24 mouse cellular contexts compared by ENCODE assay signal in the genomic region with DNA sequence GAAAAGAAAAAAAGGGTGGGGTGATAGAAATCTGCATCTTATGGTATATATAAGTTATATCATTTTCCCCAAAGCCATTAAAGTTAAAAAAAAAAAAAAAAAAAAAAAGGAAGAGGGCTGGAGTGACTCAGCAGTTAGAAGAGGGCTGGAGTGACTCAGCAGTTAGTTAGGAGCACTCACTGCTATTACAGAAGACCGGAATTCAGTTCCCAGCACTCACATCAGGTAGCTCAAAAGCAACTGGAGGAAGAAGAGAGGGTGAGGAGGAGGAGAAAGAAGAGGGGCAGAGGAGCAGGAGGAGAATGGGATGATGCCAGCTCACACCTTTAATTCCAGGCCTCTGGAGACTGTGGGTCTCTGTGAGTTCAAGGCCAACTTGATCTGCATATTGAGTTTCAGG. TPM values are rescaled to one million over a fixed set of nuclear protein-coding genes. Genes with fewer than 3 reads are reported as not detected.
DNase-seq lines count a peak whose midpoint lies in the region; ATAC-seq and TF ChIP-seq lines count a peak whose summit lies in the region.
"Had no signal": no experiment of that assay in that cellular context is flagged by ENCODE, and none has a peak within 500 bp of the region (broad histone marks: within the 10 kb centered on the region; RNA-seq: fewer than 3 reads in every experiment).

No protein-coding gene starts in this region.

- no peak for TF ChIP-seq POLR2A in cerebellum, adult 2 months (IDR thresholded peaks at IDR 0.05; ENCODE audit: borderline replicate concordance, insufficient read depth, low read length)

- H3K4me1 ChIP-seq in cerebellum, adult 2 months (ENCODE audit: control insufficient read depth, insufficient read depth, low read length) = peaks cover 25% of the 10 kb centered on the region
- H3K4me1 ChIP-seq in G1E (ENCODE audit: insufficient read depth, low read depth, low read length) = peaks cover 42% of the 10 kb centered on the region
- peaks cover 6% of the 10 kb centered on the region for H3K4me1 ChIP-seq in embryonic facial prominence, embryonic 10.5 days
- H3K4me1 ChIP-seq: neural tube, embryonic 13.5 days had no signal

- 90% methylated on average over 1 of the region's 1 CpGs for WGBS in cerebellum, adult 2 months
- 83% methylated on average over 1 of the region's 1 CpGs for WGBS in embryonic facial prominence, embryonic 10.5 days

- peak; percentile 49; the same call in 1 of the 2 replicates for ATAC-seq in G1E (ENCODE audit: extremely low read depth, insufficient number of reproducible peaks, low FRiP score, poor library complexity, severe bottlenecking)
- ATAC-seq: forebrain, embryonic 13.5 days had no signal

- no peak overlapping the region for H3K4me3 ChIP-seq in cerebellum, adult 2 months (replicated peaks; ENCODE audit: insufficient read depth, low read depth, low read length)
- H3K4me3 ChIP-seq in G1E (ENCODE audit: low read depth, low read length) = no peak overlapping the region
- H3K4me3 ChIP-seq in embryonic facial prominence, embryonic 10.5 days = no peak overlapping the region
- H3K4me3 ChIP-seq: embryonic facial prominence, embryonic 15.5 days; forebrain, embryonic 13.5 days; neural tube, embryonic 13.5 days had no signal

- TF ChIP-seq CTCF in cerebellum, adult 2 months (IDR thresholded peaks at IDR 0.05; ENCODE audit: borderline replicate concordance, insufficient read depth, low read depth, low read length) = no peak
- no peak for TF ChIP-seq CTCF in G1E (IDR thresholded peaks at IDR 0.05; ENCODE audit: low read depth, low read length)

- 0 out of 2 replicates have a peak overlapping the region, but pooled peaks have one; percentile 69 for H3K27ac ChIP-seq in cerebellum, adult 2 months (ENCODE audit: insufficient read depth, low read length)
- H3K27ac ChIP-seq in embryonic facial prominence, embryonic 10.5 days (replicated peaks) = no peak overlapping the region
- H3K27ac ChIP-seq: embryonic facial prominence, embryonic 15.5 days; forebrain, embryonic 13.5 days; neural tube, embryonic 13.5 days had no signal

- H3K36me3 ChIP-seq in G1E (replicated peaks) = no peaks in the 10 kb centered on the region
- H3K36me3 ChIP-seq in embryonic facial prominence, embryonic 10.5 days (replicated peaks) = no peaks in the 10 kb centered on the region
- H3K36me3 ChIP-seq: embryonic facial prominence, embryonic 15.5 days; neural tube, embryonic 13.5 days had no signal

- no peaks in the 10 kb centered on the region for H3K27me3 ChIP-seq in cerebellum, adult 2 months (ENCODE audit: control insufficient read depth, insufficient read depth, low read length)
- H3K27me3 ChIP-seq in G1E (ENCODE audit: insufficient read depth, low read length) = peaks cover 3% of the 10 kb centered on the region; the same call in 1 of the 2 replicates
- peaks cover 31% of the 10 kb centered on the region for H3K27me3 ChIP-seq in embryonic facial prominence, embryonic 10.5 days (replicated peaks; ENCODE audit: low read depth, poor library complexity, severe bottlenecking)
- H3K27me3 ChIP-seq: embryonic facial prominence, embryonic 15.5 days had no signal

- no peak for DNase-seq in cerebellum, adult 2 months
- DNase-seq in cerebellum, adult 11-12 months = no peak
- DNase-seq in 3T3-L1 (ENCODE audit: low read depth, low spot score) = peak; percentile 55
- DNase-seq in G1E (ENCODE audit: low spot score) = no peak
- DNase-seq in c-Kit-positive CD71-positive TER-119-positive erythroid progenitor cells, embryonic 14.5 days (ENCODE audit: low spot score) = peak; percentile 37
- DNase-seq in embryonic facial prominence, embryonic 10.5 days (ENCODE audit: low spot score) = no peak
- DNase-seq in adrenal gland, postnatal 14 days = no peak
- DNase-seq in right cerebral cortex, postnatal 36 days (ENCODE audit: low spot score in 2 of 2) = no peak
- DNase-seq: cerebellum, postnatal 14 days; embryo, embryonic 11 days; gastrocnemius, postnatal 10 days; heart, adult 18-20 months; kidney, adult 2 months; kidney, postnatal 14 days; midbrain, embryonic 14.5 days; spleen, adult 18-20 months; thymus, postnatal 4 days had no signal

- no peaks in the 10 kb centered on the region for H3K9me3 ChIP-seq in G1E (replicated peaks)
- H3K9me3 ChIP-seq in embryonic facial prominence, embryonic 10.5 days = no peaks in the 10 kb centered on the region; the same call in 1 of the 2 replicates
- H3K9me3 ChIP-seq: embryonic facial prominence, embryonic 15.5 days; forebrain, embryonic 13.5 days; neural tube, embryonic 13.5 days had no signal

RNA-seq across cellular contexts. Expression of a gene that starts 26.0 kb away (rescaled TPM):
- 0.38 TPM in 1 of 2 replicates, not detected in the other for polyA plus RNA-seq in cerebellum, adult 2 months (2012; rRNA removed)
- total RNA-seq in G1E (2014; fragmentation: Nextera tagmentation) = not detected in 2 replicates
- total RNA-seq in G1E (2017) = 1.3 TPM in 1 of 2 replicates, not detected in the other
- polyA plus RNA-seq in G1E (2012) = 1.2 and 1.4 TPM in 2 replicates
- polyA plus RNA-seq in embryonic facial prominence, embryonic 10.5 days (2016; fragmentation: Nextera tagmentation; extraction: Ambion mirVana) = not detected in 2 replicates
- total RNA-seq in adrenal gland, postnatal 14 days (2021) = 1.8 TPM in 2 replicates
- total RNA-seq: gastrocnemius, postnatal 10 days; heart, adult 18-20 months; layer of hippocampus, adult 8-10 months; left cerebral cortex, postnatal 25 days had no signal
- polyA plus RNA-seq: forebrain, embryonic 13.5 days; heart, embryonic 16.5 days; kidney, adult 2 months; limb, embryonic 14.5 days; midbrain, embryonic 14.5 days; neural tube, embryonic 13.5 days had no signal

RNA-seq across cellular contexts. Expression of a gene that starts 27.4 kb away (rescaled TPM):
- 41.6 and 43.7 TPM in 2 replicates for polyA plus RNA-seq in cerebellum, adult 2 months (2012; rRNA removed)
- total RNA-seq in G1E (2014; fragmentation: Nextera tagmentation) (89.8 and 111 TPM in 2 replicates), G1E (2017) (27.4 and 29.5 TPM in 2 replicates)
- polyA plus RNA-seq in G1E (2012) = 218 and 220 TPM in 2 replicates
- 73.2 and 80.3 TPM in 2 replicates for polyA plus RNA-seq in embryonic facial prominence, embryonic 10.5 days (2016; fragmentation: Nextera tagmentation; extraction: Ambion mirVana)
- total RNA-seq in adrenal gland, postnatal 14 days (2021) = 16.1 and 26.1 TPM in 2 replicates

RNA-seq across cellular contexts. Expression of a gene that starts 45.7 kb away (rescaled TPM):
- polyA plus RNA-seq in cerebellum, adult 2 months (2012; rRNA removed) = 26.9 and 28.2 TPM in 2 replicates
- 0.39 and 9.1 TPM in 2 replicates for total RNA-seq in G1E (2014; fragmentation: Nextera tagmentation)
- total RNA-seq in G1E (2017) = 0.06 and 0.16 TPM in 2 replicates
- 1.0 and 1.5 TPM in 2 replicates for polyA plus RNA-seq in G1E (2012)
- 7.1 and 8.8 TPM in 2 replicates for polyA plus RNA-seq in embryonic facial prominence, embryonic 10.5 days (2016; fragmentation: Nextera tagmentation; extraction: Ambion mirVana)
- 122 and 126 TPM in 2 replicates for total RNA-seq in adrenal gland, postnatal 14 days (2021)

Comparison
In these comparisons a context has a peak if more than half of its experiments do, and no peak if none do; other contexts are left out.
1. DNase-seq: peak in 3T3-L1 (single experiment) and c-Kit-positive CD71-positive TER-119-positive erythroid progenitor cells, embryonic 14.5 days (single experiment); none in cerebellum, adult 2 months (0 of 2), cerebellum, adult 11-12 months (single experiment), G1E (single experiment), embryonic facial prominence, embryonic 10.5 days (single experiment), adrenal gland, postnatal 14 days (single experiment) and right cerebral cortex, postnatal 36 days (0 of 2).